Mouse (Mus musculus): Measurements from ENCODE around the gene Slc7a14.

DNA sequence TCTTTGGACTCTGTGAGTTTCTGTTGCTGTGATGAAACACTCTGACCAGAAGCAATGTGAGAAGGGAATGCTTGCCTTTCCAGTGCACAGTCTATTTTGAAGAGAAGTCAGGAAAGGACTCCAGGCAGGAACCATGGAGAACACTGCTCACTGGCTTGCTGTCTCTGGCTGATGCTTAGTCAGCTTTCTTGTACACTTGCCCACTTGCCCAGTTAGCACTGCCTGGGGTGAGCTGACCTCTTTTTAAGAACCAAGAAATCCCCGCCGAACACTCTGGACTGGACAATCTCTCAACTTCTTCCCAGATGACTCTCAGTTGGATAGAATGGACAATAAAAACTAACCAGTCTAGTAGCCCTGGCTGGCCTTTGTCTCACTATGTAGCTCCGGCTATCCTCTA is 70.5 kb downstream of the Slc7a14 start:
- no peak for TF ChIP-seq CTCF (IDR thresholded peaks at IDR 0.05; ENCODE audit: extremely low read depth, insufficient read length, insufficient replicate concordance, low read depth, low read length)
- TF ChIP-seq POLR2A (IDR thresholded peaks at IDR 0.05; ENCODE audit: low read depth, low read length) = no peak
